Mouse (Mus musculus): ENCODE results near the gene Kcnd2.
A peak's percentile ranks its signal among the peaks of the same experiment; 100 is the strongest.

Gene Kcnd2

DNA sequence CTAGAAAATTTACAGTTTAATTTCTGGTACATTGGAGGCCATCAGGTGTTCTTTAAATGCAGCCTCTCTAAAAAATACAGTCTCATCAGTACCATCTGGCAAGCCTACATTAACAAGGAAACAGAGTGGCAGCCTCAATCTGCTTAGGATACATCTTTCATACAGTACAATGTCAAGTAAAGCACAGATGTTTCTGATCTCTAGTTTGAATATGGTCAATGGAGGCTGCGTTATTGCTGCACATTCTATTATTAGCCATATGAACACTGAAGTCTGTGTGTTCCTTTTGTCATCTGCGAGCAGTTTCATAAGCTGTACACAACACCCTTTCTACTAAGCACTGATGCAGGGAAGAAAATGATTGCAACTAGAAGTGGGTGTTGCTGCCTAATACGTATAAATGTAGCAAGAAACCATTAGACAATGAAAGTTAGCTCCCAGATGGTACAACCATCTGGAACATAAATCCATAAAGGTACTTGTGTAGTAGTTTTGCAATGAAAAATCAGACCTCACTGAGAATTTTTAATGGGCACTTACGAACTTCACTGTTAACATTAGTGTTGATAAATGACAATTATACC, 209.0 kb downstream of the Kcnd2 start:
- no peak for DNase-seq (ENCODE audit: low spot score in 2 of 2)

- no peak for DNase-seq (ENCODE audit: low spot score in 2 of 2)
Observed at GRCm38 (mm10) chr6:21431120-21431519, 215.8 kb downstream of the Kcnd2 start.

DNA sequence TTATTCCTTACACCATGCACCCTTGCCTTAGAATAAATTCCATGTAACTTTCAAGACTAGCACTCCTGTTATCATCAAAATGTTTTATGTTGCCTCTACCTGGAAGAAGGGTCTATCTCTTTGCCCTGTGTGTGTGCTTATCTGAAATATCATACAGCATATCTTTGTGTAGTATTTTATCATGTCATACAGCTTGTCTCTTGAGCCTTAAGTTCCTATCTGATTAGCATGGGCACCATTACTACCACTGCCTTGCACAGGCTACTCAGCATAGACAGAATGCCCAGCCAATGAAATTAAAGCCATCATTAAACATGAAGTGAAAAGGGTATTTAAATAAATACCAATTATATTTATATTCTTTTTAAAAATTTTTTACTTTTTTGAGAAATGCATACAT, 249.4 kb downstream of the Kcnd2 start:
- DNase-seq (ENCODE audit: low spot score in 2 of 2) = no peak

GRCm38 (mm10) chr6:21471891-21472544, 256.7 kb downstream of the Kcnd2 start:
- no peak for DNase-seq (ENCODE audit: low spot score in 2 of 2)

DNA sequence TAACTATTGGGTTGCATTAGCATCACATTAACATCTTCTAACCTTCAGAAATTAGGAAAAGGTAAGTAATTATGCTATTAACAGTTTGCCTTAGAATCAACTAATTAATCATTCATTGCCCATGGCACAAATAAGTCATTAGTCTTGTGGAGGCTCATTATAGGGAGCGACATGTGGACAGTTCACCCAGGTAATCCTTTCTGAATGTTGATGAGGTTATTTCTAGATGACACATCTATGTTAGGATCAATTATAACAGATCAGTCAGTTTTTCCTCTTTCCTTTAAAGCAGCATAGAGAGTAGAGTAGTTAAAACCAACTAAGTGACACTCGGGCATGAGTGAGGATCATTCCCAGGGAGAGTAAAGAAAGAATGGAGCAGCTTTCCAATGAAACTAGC, 267.4 kb downstream of the Kcnd2 start:
- DNase-seq (ENCODE audit: low spot score in 2 of 2) = no peak

DNA sequence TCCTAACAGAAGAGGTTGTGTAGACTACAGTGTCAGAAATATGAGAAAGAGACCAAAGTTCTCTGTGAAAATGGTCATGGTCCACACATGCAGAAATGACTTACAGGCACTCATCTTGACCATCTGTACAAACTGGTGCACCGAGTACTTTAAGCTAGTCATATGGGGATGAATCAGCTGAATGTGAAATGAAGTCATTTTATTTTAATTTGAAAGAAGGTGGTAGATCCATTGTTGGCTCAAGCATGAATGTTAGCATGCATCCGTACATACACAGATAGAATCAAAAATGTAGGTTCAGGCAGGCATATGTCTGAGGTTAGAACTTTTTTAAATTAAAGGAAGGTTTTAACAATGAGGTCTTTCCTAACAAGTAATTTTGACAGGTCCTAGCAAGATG, 273.2 kb downstream of the Kcnd2 start:
- no peak for DNase-seq (ENCODE audit: low spot score in 2 of 2)

DNA sequence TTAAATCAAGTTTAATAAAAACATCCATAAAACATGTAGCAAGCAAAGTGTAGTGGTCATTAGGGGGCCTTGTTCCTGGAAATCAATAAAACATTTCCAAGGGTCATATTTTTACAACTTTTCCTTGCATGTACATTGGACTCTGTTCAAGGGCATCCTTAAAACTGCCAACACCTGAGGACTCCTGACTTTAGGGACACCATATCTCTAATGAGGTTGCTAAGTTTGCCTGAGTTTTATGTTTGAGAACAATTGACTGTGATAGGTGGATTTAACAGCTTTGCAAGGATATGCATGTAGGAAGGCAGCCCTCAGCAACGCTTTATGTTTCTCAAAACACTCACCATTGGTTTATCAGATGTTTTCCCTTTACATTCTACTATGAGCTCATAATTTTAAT, 287.6 kb downstream of the Kcnd2 start:
- DNase-seq (ENCODE audit: low spot score in 2 of 2) = no peak

GRCm38 (mm10) chr6:21510621-21511239, 295.4 kb downstream of the Kcnd2 start:
- DNase-seq (ENCODE audit: low spot score in 2 of 2) = no peak

- DNase-seq (ENCODE audit: low spot score in 2 of 2) = no peak
Observed at GRCm38 (mm10) chr6:21520351-21520750, 305.0 kb downstream of the Kcnd2 start.

DNA sequence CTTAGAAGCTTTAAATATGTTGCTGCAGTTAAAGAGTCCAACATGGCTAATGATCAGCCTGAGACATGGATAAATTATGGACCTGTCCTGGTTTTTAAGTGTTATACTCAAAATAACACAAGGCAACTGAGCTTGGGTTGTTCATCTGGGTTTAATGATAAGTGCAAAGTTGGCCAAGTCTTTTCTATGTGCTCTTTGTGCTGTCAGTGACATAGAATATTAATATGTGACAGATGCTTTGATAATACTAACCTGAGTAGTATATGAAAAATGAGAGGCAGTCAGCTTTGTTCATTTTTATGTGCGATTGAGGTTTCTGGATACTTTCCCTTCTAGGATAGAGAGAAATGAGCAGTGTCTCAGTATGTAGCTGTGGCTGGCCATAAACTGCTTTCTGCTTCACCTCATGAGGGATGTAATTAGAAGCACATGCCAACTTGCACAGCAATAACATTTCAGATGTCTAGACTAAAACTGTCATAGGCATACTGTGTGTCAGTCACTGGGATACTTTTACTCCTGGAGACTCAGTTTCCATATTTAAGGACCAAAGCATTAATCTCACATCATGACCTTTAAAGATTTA, 312.3 kb downstream of the Kcnd2 start:
- no peak for DNase-seq (ENCODE audit: low spot score in 2 of 2)

DNA sequence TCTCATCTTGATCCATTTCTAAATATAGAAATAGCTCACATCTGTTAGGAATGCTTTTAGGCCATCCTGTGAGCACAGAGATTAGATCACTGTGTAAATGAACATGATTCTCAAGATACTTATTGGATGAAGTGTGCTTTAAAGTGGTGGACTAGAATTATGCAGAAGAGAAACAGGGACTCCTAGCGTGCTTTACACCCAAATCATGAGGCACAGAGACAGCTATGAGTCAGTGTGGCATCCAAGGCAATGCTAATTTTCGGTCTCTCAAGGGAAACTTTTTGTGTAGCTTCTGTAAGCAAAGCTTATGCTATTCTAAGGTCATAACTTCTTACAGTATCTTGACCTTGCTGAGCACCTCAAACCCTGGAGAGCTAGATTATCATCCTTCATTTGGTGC, 318.7 kb downstream of the Kcnd2 start:
- DNase-seq (ENCODE audit: low spot score in 2 of 2) = no peak

- DNase-seq (ENCODE audit: low spot score in 2 of 2) = no peak
Observed at GRCm38 (mm10) chr6:21534820-21535219, 319.5 kb downstream of the Kcnd2 start.

GRCm38 (mm10) chr6:21551501-21551900, 336.2 kb downstream of the Kcnd2 start:
- DNase-seq (ENCODE audit: low spot score in 2 of 2) = peak in 1 of 2 experiments; percentile 19

GRCm38 (mm10) chr6:21570964-21571363, 355.7 kb downstream of the Kcnd2 start:
- no peak for DNase-seq (ENCODE audit: low spot score in 2 of 2)

DNA sequence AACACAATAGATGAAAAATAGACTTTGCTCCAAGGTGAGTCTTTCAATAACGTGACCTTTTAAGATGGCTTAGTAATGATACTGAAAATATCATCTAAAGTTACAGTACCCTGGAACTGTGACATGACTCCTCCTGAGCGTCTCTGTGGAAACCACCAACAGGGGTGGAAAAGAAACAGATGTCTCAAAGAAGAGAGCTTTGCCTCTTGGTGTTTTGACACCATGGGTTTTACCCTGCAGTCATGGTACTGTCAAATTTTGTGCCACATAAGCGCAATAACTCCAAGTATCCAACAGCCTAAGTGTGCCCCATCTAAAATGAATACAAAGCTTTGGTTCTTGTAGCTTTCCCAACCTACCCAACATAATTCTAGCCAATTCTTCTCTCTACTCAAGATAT, 374.9 kb downstream of the Kcnd2 start:
- DNase-seq (ENCODE audit: low spot score in 2 of 2) = no peak

GRCm38 (mm10) chr6:21597424-21597823, 382.1 kb downstream of the Kcnd2 start:
- DNase-seq (ENCODE audit: low spot score in 2 of 2) = no peak

- no peak for DNase-seq (ENCODE audit: low spot score in 2 of 2)
Observed at GRCm38 (mm10) chr6:21609381-21610059, 394.2 kb downstream of the Kcnd2 start.

DNA sequence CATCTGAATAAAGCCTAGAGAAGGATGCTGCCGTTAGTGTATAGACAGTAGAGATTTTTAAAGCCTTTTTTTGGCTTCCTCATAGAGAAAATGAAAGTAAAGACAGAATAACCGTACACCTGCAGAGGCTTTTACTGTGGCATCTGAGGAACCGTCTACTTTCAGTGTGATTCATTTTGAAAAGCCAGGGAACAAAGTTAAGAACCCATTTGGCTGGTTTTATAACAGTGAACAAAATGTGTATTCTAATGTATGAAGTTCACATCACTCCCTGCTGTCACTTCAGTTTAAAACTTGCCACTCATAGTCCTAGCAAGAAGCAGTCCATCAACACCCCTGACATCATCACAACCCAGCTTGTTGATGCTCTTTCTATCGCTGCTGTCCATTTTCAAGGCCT, 414.7 kb downstream of the Kcnd2 start:
- no peak for DNase-seq (ENCODE audit: low spot score in 2 of 2)

GRCm38 (mm10) chr6:21655681-21656080, 440.4 kb downstream of the Kcnd2 start:
- no peak for DNase-seq (ENCODE audit: low spot score in 2 of 2)

GRCm38 (mm10) chr6:21664135-21664534, 448.8 kb downstream of the Kcnd2 start:
- DNase-seq (ENCODE audit: low spot score in 2 of 2) = no peak

- DNase-seq (ENCODE audit: low spot score in 2 of 2) = no peak
Observed at GRCm38 (mm10) chr6:21664638-21665037, 449.3 kb downstream of the Kcnd2 start.

GRCm38 (mm10) chr6:21684252-21684651, 468.9 kb downstream of the Kcnd2 start:
- DNase-seq (ENCODE audit: low spot score in 2 of 2) = no peak

Data from frontal cortex, postnatal 10 days (tissue).